Mouse (Mus musculus): ENCODE measurements at regions not wholly inside any gene's neighbourhood (a gene's known extent, or its start where the extent isn't known, plus 50 kb on each side); places are given as distances from the start of the nearest gene placed in this dataset.

- TF ChIP-seq CTCF (IDR thresholded peaks at IDR 0.05; ENCODE audit: low read depth, low read length), result no peak
- no peak for TF ChIP-seq GATA1 (IDR thresholded peaks at IDR 0.05; ENCODE audit: borderline replicate concordance, low read length)
- no peak for TF ChIP-seq GATA2 (IDR thresholded peaks at IDR 0.05; ENCODE audit: borderline replicate concordance, low read depth, low read length)
These were observed 87.8 kb upstream of the Ank start for GRCm38 (mm10) chr15:27378601-27379094.

Measured in G1E (cell line).